Mouse (Mus musculus): ENCODE data around the gene Itprip. TPM values are rescaled to one million over a fixed set of nuclear protein-coding genes. Genes with fewer than 3 reads are reported as not detected.
"Not testable (repeated sequence)": the region's sequence is repeated elsewhere in the genome, so short reads cannot be mapped to it uniquely, and the experiment has no call there.

Gene Itprip
- total RNA-seq, 2 experiments from 2014 or later: 17.9 to 25.1 TPM

GRCm38 (mm10) chr19:47853951-47854795 is 64.9 kb downstream of the Itprip start:
- peak; percentile 26 to 42 for DNase-seq

GRCm38 (mm10) chr19:47853053-47853452 is 66.0 kb downstream of the Itprip start:
- DNase-seq: no peak

- not testable (repeated sequence) for DNase-seq
These were observed 67.0 kb downstream of the Itprip start for GRCm38 (mm10) chr19:47852131-47852530.

- DNase-seq: no peak
These were observed 69.4 kb downstream of the Itprip start for GRCm38 (mm10) chr19:47849735-47850134.

Small RNAs within 50 kb of the gene (microRNA-seq; reads per million reads assigned to microRNA genes)
- not detected for gene Gm22240

Other genes with a start within 250 kb of the Itprip start
- under 1 TPM in 1 of 2 experiments, not detected in 1; 0.17 TPM for gene Col17a1, start 227.2 kb downstream of the Itprip start, total RNA-seq (2021)
- 100 to 1,000 TPM in 1 of 2 experiments, 10 to 100 TPM in 1; 97.7 to 101 TPM for gene Sfr1, start 187.6 kb downstream of the Itprip start, total RNA-seq (2021)
- gene Gsto1, start 64.3 kb downstream of the Itprip start, total RNA-seq (2021): 100 to 1,000 TPM in 1 of 2 experiments, 10 to 100 TPM in 1; 92.1 to 145 TPM
- 1 to 10 TPM; 1.7 to 2.6 TPM for gene Gsto2, start 53.8 kb downstream of the Itprip start, total RNA-seq (2021)
- not detected for gene Cfap43, start within 50 bp of the Itprip start, total RNA-seq (2021)
- gene Cfap58, start 18.4 kb upstream of the Itprip start, total RNA-seq (2021): under 1 TPM in 1 of 2 experiments, not detected in 1; 0.13 TPM

Measured in adrenal gland, postnatal 36 days (tissue).